Mouse (Mus musculus) heart, postnatal 36 days (tissue): ENCODE measurements around the gene Glcci1. TPM values are rescaled to one million over a fixed set of nuclear protein-coding genes. Genes with fewer than 3 reads are reported as not detected.

Experiments used
- DNase-seq, 2 experiments: peaks; one replicate each; pipeline ENCODE4 v3.0.0; 2021 to 2022
- intact Hi-C: fragments of 180-260 bp; cut with DNase I; formaldehyde crosslinking; loops from one replicate; pipeline ENCODE4 v1.15.1; 2025
- total RNA-seq, 2 experiments: library from RNA; stranded (reverse); gene quantifications; 2 replicates each; pipeline ENCODE4 v1.2.3; 2021

The Glcci1 gene
- total RNA-seq, 2 experiments from 2014 or later, result 9.4 to 11.6 TPM

DNA sequence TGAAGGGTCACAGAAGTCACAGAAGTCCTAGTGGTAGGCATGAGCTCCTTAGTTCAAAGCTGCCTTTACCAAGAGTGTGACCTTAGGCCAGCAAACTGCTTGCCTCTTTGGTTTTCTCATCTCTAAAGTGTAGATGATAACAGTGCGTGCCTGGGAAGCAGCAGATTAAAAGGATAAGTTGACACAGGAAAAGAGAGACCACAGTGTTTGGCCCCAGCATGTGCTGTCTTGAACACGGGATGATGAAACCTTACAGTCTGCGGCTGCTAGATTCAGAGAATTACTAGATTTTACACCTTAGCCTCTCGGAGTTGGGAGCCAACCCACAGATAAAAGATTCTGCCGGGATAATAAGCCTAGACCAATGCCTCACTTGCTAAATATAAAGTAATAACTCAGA lies 131.5 kb downstream of the Glcci1 start:
- intact Hi-C loops, result no loop called here
- DNase-seq, result no peak

DNA sequence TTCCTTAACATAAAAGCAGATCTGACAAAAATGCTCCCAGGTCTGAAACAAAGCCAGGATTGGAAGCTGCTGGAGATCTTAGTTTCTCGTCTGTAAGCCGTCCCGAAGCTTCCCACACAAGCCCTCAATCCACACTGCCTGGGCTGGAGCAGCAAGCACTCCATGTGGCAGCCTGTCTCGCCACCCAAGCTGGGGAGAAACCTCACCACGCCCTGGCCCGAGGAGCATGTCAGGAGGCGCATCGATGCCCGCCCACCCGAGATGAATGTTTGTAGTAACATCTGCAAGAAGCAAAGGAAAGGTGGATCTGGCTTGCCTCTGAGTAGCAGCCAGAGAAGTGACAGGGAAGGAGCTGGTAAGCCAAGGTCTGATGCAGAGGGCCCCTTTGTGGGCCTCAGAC lies 135.3 kb downstream of the Glcci1 start:
- intact Hi-C loops, result no loop called here
- no peak for DNase-seq

DNA sequence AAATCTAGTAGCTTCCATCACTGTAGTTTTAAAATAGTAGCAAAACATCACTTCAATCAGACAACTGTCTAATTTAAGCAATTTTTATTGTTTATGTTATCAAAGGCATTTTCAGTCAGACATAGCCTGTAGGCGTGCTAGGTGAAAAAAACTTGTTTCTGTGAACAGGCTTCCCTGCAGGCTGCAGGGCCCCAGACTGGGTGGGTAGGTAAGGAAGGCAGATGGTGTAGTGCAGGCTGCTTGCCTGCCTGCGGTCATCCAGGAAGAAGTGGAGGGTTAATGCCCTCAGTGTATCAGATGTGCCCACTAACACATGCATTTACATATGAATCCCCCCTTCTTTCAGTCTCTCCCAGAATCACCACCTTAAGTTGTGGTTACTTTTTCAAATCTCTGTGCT lies 136.3 kb downstream of the Glcci1 start:
- DNase-seq, result no peak
- intact Hi-C loops, result no loop called here
